Mouse (Mus musculus): ENCODE data around the gene Gm4792. TPM values are rescaled to one million over a fixed set of nuclear protein-coding genes. Genes with fewer than 3 reads are reported as not detected.

Gene Gm4792
- total RNA-seq, 2 experiments from 2014 or later = not detected

DNA sequence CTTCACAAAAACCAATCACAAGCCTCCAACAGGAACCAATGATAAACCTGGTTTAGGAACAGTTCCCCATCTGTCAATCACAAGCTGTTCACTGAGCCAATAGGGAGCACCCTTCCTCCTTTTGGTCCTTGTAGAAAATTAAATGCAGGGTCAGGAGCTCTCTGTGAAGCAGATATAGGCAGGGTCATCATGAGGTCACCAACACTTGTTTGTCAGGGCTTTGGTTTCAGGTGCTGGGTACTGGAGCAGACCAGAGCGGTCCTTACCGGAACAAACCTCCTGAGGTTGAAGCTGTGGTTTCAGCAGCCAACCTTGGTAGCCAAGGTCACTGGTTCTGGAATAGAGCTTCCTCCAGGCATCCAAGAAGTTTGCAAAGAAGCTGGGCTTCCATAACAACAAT lies 798 bp upstream of the Gm4792 start:
- no peak for DNase-seq

DNA sequence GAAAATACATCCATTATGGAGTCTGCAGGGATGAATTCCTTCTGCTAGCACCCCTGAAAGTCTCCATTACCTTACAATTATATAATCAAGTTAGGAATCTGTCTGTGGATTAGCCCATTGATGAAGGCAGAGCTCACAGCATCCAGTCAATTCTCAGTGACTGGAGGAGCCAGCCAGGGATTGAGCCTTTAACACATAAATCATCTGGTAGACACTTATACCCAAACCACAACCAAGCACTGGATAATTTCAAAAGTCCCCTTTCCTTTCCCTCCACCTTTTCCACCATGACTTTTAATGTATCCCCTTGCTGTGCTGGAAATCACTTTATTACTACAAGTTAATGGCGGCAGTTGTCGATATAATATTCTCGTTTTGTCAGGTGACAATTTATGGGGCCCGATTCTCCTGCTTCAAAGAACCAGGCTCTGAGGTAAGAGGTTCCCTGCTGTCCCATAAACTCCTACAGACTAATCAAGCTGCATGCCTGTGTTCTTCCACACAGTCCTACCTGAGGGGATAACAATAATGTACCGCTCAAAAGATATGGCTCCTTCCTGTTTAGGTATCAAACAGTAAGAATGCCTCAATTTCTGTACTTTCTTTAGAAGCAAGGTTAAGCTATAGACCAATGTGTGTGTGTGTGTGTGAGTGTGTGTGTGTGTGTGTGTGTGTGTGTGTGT lies 2.4 kb downstream of the Gm4792 start:
- no peak for DNase-seq

- no peak for DNase-seq
Measured at GRCm38 (mm10) chr10:94294933-94295750, 3.4 kb downstream of the Gm4792 start.

DNA sequence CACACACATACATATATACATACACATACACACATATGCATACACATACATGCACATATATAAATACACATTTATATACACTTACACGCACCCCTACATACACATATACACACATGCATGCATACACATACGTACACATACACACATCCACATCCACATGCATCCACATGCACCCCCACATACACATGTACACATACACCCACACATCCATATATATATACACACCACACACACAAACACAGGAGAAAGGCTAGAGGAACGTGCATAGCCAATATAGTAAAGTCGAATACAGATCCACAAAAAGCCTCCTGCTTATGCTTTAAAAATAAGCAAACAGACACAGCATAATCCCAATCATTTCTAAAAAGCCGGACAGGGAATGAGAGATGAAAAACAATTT lies 4.1 kb downstream of the Gm4792 start:
- no peak for DNase-seq

DNA sequence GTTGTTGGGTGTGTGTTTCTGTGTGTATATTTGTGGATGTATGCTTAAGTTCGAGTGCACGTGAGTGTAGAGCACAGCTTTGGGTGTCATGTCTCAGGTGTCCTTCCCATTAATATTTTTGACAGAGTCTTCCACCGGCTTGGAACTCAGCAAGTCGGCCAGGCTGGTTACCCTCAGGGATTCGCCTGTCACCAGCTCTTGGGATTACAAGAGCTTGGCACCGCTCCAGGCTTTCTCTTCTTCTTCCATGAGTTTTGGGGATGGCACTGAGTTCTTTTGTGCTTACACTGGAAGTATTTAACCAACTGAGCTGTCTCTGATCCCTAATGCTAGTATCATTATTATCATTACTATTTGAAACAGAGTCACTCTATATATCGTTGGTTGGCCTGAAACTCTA lies 15.7 kb downstream of the Gm4792 start:
- no peak for DNase-seq

DNA sequence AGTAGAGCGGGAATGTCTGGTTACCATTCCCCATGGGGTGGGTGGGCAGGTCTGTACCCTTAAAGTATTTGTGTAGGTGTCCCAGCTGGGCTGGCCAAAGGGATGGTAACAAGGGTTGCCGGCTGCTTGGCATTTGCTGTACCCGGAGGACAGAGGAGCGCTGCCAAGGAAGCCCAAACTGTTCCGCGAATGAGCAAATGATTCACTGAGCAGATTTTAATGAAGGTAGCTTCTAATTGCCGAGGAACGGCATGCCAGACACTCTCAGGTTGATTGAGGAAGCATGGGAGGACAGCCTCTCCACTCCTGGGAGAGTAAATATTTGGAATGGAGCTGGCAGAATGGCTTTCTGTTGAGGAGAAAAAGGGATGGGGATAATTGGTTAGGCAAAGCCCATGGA lies 16.3 kb downstream of the Gm4792 start:
- DNase-seq = no peak

GRCm38 (mm10) chr10:94276511-94276910 lies 22.0 kb downstream of the Gm4792 start:
- DNase-seq = no peak

DNA sequence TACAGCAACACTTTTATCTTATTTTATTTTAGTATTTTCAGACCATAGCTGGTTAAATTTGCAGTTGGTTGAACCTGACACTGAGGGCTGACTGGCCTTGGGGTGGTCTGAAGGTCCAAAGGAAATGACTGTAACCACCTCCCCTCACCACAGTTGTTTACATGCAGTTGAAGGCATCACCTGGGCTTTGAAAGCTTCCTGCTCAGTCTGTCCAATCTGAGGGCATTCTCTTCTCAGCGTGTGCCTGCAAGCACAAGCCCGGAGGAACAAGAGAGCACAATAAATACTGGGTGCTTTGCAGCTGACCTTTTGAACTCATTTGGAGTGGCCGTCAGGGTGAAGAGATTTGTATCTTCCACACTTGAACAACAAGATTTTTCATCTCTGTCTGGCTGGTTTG lies 23.2 kb downstream of the Gm4792 start:
- DNase-seq = no peak

- no peak for DNase-seq
Measured at GRCm38 (mm10) chr10:94265656-94266542, 32.6 kb downstream of the Gm4792 start.

- no peak for DNase-seq
Measured at GRCm38 (mm10) chr10:94263211-94263610, 35.3 kb downstream of the Gm4792 start.

GRCm38 (mm10) chr10:94262646-94263045 lies 35.9 kb downstream of the Gm4792 start:
- no peak for DNase-seq

DNA sequence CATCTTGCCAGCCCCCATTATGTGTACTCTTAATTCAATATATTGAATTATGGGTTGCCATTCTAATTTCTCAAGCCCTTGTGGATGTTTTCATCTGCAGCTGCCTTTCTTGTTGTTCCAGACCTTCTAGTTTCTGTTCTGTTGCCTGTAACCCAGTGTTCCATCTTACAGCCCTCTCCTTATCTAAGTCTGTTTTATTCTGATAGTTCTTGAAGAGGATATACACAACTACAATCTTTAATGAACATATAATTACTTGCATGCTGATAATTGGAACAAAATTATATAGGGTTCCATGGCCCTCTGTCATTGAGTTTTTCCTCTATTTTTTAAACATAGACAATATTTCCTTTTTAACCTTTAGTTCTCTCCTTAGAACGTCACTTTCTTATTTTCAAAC lies 38.0 kb downstream of the Gm4792 start:
- no peak for DNase-seq

DNA sequence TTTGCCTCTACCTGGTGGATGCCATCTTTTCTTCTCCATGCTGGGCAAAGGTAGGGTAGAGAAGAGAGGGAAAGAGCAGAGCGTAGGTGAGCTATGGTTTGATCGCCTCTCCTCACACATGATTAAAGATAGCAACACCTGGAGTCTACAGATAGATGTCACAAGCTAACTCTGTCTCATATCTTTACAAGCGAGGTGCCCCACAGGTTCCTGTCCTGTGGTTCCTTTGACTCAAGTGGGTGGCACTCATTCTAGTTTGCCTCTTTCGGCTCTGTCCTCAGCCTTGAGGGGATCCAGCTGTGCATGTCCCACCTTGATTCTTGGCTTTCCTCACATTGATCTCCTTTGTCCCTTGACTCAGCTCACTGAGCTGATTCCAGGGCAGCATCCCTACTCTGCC lies 42.0 kb downstream of the Gm4792 start:
- no peak for DNase-seq

DNA sequence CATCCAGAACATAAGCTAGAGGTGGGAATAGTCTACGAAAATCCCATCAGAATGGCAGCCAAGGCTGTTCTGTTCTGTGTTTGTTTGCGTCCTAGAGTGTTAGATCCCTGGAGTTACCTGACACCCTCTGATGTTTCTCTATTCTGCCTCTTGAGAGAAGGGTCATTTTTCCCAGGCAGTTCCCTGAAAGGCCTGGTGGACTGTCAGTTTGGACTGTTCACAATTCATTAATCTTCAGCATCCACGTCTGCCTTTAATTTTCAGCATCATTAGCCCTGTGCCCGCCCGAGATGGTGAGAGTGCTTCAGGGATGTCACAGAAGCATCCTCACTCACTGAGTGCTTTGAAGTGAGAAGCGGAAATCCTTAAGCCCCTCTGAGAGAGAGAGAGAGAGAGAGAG lies 42.8 kb downstream of the Gm4792 start:
- DNase-seq = no peak

- no peak for DNase-seq
Measured at GRCm38 (mm10) chr10:94254766-94255165, 43.7 kb downstream of the Gm4792 start.

DNA sequence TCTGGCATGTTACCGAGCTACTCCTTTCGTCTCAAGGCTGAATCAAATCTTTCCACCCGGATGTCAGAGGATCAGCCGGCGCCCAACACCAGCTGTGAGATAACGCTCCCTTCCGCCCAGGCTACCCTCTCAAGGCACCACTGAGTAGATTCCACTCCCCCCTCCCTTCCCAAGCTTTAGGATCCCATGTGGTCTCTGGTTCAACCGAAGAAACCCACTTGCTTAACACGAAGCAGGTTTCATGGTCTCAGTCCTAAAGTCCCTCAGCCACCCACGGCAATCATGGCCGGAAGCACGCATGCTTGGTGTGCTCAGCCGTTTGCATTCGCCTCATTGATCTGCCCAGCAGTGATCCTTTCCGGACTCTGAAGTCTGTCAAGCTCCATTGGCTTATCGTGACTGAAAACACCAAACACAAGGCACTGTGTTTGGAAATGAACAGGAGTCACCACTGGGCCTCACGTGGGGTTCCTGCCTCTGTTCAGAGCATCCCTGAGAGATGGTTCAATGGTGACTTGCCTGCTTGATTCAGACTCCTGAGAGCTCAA lies 45.2 kb downstream of the Gm4792 start:
- no peak for DNase-seq

- DNase-seq = peak in 1 of 2 experiments; percentile 14
Measured at GRCm38 (mm10) chr10:94249575-94250456, 48.7 kb downstream of the Gm4792 start.

DNA sequence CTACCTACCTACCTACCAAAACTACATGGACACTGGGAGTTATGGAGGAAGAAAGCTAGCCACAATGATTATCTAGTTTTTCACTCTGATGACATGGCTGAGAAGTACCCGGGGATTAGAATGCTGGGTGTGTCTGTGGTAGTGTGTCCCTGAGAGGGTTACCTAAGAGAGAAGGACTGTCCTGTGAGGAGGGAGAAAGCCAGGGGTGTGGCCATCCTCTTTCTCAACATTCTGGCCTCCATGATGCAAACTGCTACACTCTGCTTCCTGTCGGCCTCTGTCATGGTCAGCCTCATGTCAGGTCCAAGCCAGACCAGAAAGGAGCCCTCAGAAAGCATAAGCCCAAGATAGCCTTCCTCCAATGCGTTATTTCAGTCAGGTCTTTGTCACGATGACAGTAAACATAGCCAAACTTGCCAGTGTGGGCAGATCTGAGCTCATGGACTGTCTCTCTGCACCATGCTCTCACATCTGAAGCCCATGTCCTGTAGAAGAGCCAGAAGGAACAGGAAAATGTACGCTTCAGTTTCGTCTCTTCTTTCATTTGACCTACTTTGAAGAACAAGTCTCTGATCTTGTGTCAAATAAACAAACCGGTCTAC lies 50.7 kb downstream of the Gm4792 start:
- no peak for DNase-seq
